Mouse (Mus musculus): ENCODE measurements around the gene Kmt5c.

DNA sequence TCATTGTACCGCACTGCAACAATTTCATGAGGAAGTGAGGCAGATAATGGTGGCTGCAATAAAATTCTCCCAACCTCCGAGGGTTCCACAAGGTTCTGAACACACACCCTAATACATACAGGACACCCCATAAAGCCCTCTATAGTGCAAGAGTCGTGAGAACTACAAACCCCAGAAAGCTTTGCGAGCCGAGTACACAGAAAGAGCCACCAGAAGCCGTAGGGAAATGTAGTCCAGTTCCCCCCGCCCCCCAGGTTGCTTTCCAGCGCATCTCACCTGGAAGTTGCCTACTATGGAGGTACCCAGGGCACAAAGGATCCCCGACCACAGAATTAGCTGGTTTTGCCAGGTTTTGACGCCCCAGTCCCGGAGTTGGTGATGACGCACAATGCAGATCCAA, 16.4 kb upstream of the Kmt5c start:
- TF ChIP-seq CTCF (IDR thresholded peaks at IDR 0.05; ENCODE audit: borderline replicate concordance, control insufficient read depth, extremely low read depth, insufficient read depth, low read length, poor library complexity) (no peak), POLR2A (IDR thresholded peaks at IDR 0.05; ENCODE audit: control insufficient read depth, extremely low read depth, insufficient read depth, low read length, poor library complexity) (no peak)

Data from thymus, adult 2 months (tissue).